Mouse (Mus musculus) common myeloid progenitor, adult 5-6 weeks (primary cell): ENCODE measurements around the gene Gm20696. TPM values are rescaled to one million over a fixed set of nuclear protein-coding genes. Genes with fewer than 3 reads are reported as not detected.

Experiments
- ATAC-seq: replicated peaks from 2 replicates; pipeline ENCODE4 v1.8.0; 2016; ENCODE audit warnings: low read depth, mild to moderate bottlenecking, moderate TSS enrichment, inconsistent platforms; ENCODE audit not compliant: poor library complexity, severe bottlenecking
- total RNA-seq: library from RNA; stranded (forward); fragments of 200-1000, 187-1606 nt; gene quantifications from 2 replicates; pipeline ENCODE4 v1.2.3, GENCODE M21; 2017

Gene Gm20696
- total RNA-seq, 1 experiment from 2014 or later: 4.0 TPM

- no peak for ATAC-seq
These were observed 141.2 kb downstream of the Gm20696 start for GRCm38 (mm10) chr6:99525351-99525750.

DNA sequence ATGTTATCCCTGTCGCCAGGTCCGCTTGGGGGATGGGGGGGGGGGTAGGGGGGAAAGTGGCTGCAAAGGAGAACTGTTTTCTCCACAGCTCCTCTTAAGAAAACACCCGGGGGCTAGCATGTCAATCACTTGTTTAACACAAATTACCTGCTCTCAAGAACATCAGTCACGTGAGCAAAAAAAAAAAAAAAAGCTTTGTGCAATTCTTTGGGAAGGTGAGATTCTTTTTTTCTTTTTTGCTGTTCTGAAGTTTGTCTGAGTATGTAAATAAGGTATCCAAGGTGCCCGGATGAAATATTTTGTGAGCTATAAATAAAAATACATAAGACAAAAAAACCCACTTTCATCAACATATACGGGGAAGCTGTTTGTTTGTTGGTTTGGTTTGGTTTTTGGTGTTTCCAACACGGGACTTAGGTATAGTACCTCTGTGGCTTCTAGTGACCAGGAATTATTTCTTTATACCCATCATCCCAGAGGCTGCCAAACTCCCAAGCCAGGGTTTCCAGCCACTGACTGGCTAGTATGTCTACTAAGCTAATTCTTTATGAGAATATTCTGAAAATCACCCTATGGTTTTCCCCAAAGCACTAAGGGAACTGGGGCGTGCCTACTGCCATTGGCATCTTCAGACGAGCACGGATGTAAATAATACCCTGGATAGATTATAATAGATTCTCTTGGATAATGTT is 142.8 kb downstream of the Gm20696 start:
- no peak for ATAC-seq

DNA sequence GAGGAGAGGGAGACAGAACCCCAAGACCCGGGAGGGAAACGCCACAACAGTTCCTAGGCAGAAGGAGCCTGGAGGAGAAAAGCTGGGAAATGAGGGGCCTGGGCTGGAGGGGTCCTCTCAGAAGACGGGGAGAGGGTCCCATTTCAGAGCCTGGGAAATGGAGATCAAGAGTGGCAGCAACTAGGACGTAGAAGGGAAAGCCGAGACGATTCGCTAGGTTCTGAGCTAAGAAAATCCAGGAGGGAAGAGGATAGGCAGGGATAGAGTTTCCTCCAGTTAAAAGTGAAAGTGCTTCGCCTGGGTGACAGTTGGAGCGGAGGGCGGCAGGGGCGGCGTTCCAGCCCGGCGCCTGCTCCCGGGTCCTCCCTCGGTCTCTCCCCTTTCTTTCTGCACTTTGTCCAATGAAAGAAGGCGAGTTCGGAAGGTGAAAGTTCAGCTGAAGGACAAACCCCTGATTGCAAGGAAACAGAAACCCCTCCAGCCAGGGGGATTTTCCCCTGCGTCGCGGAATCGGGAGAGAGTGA is 143.4 kb downstream of the Gm20696 start:
- ATAC-seq: peak; percentile 61

GRCm38 (mm10) chr6:99522359-99523108 is 144.1 kb downstream of the Gm20696 start, which contains the start of gene Foxp1:
Foxp1 (minus strand) TSS chr6:99522721.
- peak; percentile 45 for ATAC-seq

DNA sequence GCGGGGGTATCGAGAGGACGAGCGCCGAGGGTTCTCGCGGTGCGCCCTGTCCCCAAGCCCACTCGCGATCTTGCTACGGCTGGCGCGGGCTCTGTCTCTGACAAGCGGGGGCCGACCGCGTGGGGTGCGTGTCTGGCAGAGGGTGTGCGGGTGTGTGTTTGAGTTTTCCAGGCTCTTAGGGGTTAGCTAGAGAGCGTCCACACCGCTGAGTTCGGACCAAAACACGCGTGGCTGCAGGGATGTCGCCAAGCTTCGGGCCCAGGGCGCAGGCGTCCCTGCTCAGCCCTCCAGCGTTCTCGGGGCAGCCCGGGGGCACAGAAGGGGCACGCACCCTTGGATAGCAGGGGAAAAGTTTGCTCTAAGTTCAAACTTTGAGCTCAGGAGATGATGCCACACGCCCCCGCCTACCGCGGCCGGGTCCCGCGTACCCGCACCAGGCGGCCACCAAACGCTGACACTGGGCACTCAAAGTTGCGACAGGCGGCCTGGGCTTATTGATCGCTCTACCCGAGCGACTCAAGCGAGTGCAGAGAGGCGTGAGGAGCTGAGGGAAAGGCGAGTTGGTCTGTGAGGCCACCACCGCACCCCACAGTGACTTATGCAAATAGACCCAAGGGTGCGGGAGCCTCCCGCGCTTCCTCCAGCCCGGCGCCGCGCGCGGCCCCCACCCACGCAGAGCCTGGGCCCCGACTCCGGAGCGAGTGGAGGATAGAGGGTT is 144.8 kb downstream of the Gm20696 start:
- ATAC-seq: 0 out of 2 replicates have a peak, but pooled peaks have one; percentile 7

GRCm38 (mm10) chr6:99521038-99521640 is 145.5 kb downstream of the Gm20696 start:
- peak; percentile 6; the same call in 1 of the 2 replicates for ATAC-seq

DNA sequence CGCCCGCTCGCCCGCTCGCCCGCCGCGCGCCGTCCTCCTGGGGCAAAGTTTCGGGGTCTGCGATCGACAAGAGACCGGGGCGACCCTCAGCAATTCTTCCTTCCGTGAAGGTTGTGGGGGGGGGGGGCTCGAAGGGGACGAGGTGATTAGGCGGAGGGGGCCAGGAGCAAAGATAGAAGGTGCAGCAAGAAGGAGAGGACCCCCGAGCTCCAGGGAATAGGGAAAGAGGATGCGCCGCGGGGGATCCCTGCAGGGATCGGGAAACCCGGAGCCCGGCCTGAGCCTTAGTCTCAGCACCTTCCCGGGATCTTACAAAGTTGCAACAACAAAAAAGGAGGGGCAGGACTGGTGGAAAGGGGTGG is 145.9 kb downstream of the Gm20696 start:
- no peak for ATAC-seq

- no peak for ATAC-seq
These were observed 146.6 kb downstream of the Gm20696 start for GRCm38 (mm10) chr6:99519806-99520675.

DNA sequence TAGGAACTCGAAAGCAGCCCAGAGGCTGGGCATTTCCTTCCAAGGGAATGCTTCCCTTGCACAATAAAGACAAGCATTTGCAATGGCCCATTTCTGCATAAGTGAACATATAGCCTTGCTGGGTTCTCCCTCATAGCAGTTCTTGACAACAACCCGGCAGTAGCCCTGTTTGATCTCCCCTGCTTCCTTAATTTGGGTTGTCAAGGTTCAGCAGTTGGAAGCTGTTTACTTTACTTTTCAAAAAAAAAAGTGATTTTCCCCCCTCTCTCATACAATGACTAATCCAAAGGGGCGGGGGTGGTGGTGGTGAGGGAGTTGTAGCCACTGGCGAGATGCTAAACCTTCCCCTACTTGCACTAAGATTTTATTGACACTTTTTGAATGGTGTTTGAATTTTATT is 147.5 kb downstream of the Gm20696 start:
- peak; percentile 22 for ATAC-seq

DNA sequence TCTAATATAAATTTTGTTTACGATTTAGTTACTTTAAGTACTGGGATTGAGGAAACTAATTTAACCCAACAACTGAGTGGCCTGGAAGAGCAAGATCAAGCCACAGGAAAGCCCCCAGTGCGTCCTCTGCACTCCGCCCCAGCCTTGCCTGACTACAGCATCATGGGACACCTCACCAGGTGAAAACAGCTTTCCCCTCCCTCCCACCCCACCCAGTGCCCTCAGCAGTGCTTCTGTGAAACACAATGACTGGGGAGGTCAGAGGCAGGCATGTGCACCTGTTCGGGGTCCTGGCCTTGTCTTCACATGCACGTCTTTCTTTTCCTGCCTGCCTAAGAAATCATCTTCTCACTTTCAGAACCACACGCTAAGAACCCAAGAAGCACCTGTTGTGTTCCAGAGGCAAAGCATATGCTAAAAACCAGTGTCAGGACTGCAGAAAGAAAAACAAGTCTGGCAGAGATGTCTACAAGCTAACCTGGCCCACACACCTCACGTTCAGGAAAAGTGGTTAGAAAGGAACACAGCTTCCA is 150.9 kb downstream of the Gm20696 start:
- no peak for ATAC-seq

GRCm38 (mm10) chr6:99511862-99512261 is 154.7 kb downstream of the Gm20696 start:
- ATAC-seq: no peak

GRCm38 (mm10) chr6:99509189-99509592 is 157.4 kb downstream of the Gm20696 start:
- ATAC-seq: no peak

DNA sequence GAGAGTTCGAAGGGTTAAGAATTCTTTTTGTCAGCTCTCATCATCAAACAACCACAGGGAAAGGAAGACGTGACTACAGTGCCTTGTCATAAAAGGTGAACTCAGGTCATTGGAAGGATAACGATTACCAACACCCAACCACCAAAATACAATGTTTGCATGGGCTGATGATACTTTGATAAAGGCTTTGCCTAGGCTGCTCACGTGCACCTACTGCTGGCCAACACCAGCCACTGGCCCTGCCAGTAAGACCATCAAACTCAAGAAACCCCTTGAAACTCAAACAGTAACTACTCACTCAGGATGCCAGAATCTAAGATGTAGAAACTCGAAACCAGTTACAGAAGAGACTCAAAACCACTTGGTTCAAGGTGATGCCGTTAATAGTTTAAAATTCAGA is 159.8 kb downstream of the Gm20696 start:
- no peak for ATAC-seq

DNA sequence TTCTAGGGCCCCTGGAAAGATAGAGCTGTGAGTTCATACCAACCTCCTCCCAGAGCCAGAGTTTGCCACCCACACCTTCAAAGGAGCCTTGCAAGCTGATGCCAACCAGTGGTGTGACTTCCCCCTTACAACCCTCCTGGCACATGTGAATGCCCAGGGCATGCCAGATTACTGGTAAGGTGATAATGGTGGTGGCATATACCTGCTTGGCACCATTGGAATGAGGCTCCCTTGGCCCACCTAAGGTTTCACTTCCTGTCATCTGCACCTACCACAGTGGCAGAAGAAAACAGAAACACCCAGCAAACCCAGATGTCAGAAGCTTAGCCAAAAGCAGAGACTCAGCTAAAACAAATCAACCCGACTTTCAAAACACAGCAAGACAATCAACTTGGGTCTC is 162.9 kb downstream of the Gm20696 start:
- ATAC-seq: no peak

DNA sequence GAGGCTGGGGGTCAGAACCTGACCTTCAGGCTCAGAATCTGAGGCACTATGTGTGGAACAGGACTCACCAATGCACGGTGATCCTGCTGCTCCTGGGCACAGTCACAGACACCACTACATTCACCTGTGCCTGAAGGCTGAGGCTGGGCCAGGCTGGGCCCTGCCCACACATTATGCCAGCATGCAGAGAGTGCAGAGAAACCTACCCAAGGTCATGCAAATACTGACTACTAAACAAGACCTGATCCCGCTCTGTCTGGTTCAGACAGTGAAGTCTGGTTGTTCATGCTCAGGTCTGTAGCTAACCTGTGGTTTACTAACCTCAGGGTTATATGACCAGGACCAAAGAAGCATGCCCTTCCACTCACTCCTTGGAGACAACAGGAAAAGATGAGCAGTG is 163.9 kb downstream of the Gm20696 start:
- no peak for ATAC-seq

GRCm38 (mm10) chr6:99502314-99502713 is 164.3 kb downstream of the Gm20696 start:
- peak; percentile 30; the same call in 1 of the 2 replicates for ATAC-seq

GRCm38 (mm10) chr6:99500570-99501270 is 165.9 kb downstream of the Gm20696 start:
- no peak for ATAC-seq

DNA sequence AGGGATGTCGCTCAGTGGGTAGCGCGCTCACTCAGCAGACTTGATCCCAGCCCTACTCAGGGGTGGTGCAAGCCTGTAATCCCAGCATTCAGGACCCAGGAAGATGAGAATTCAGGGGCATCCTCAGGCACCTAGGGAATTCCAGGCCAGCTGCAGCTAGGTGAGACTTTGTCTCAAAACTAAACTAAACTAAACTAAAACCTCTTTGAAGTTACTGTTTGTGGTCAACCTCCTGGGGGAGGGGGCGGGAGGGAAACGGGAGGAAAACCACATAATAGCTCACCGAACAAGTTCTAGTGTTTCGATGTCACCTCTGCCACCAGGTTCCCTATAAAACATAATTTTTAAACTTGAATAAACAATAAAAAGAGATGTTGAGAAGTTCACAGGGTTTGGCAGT is 168.5 kb downstream of the Gm20696 start:
- no peak for ATAC-seq
